Mouse (Mus musculus): ENCODE results near the gene Fbxo21.
A peak's percentile ranks its signal among the peaks of the same experiment; 100 is the strongest.

The Fbxo21 gene

DNA sequence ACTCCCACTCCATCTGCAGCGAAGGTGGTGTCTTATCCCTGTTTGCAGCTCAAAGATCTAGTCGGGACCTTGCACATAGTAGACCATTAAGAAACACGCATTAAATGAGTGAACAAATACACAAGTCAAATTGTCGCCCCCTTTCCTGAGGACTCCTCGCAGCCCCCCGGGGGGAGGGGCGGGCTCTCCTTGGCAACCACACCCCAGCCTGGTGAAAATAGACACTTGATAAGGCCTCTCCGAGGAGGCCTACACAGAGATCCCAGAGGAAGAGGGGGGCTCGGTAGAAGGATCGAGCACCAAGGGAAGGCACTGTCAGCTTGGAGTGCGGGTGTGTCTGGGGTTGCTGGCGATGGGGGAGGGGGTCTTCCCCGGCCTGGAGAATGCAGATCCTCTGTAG is 49.8 kb downstream of the Fbxo21 start:
- peak; percentile 57 for DNase-seq

DNA sequence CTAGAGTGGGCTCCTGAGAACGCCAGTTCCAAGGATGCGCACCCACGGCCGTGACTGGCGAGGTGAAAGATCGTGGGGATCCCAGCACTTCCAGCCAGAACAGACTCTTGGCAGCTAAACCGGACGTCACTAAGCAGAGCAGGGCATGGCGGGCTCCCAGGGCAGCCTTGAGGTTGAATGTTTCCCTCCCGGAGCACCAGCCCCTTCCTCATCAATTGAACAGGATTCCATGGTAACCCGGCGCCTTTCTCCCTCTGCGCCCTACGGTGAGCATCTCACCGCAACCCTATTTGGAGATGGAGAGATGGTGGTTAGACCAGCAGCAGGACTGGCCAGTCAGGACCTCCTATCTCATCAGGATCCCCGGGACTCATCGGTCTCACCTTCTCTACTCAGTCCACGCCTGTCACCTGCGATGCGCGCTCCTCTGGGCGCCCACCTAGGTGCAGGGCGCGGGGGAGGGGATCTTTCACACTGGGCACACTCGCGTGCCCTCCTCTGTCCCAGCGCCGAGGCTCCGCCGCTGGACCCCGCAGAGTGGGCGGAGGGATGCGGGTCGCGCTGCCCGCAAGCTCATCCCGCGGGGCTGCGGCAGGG is 50.7 kb downstream of the Fbxo21 start:
- peak; percentile 74 for DNase-seq

DNA sequence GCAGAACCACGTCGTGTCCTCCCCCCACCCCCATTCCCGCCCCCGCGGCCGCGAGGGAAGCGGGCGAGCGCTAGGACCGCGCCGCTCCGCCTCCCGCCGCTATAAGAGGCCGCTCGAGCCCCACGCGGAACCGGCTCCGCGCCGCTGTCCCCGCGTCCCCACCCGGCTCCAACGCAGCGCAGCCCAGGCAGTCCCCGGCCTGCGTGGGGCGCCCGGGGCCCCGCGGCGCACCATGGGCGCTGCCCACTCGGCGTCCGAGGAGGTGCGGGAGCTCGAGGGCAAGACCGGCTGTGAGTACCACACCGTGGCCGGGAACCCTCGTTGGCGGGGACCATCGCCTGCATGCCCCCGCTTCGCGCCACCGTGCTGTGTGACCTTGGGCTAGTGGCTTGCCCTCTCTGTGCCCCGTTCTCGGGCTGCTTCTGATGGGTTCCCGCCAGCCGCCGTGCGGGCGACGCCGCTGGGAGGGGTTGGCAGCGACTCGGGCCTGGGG is 51.2 kb downstream of the Fbxo21 start, which contains the start of gene Tesc:
Gene Tesc, plus strand, starts transcription at position 46 of the 493 bp plus-strand sequence.
- peak; percentile 74 for DNase-seq

DNA sequence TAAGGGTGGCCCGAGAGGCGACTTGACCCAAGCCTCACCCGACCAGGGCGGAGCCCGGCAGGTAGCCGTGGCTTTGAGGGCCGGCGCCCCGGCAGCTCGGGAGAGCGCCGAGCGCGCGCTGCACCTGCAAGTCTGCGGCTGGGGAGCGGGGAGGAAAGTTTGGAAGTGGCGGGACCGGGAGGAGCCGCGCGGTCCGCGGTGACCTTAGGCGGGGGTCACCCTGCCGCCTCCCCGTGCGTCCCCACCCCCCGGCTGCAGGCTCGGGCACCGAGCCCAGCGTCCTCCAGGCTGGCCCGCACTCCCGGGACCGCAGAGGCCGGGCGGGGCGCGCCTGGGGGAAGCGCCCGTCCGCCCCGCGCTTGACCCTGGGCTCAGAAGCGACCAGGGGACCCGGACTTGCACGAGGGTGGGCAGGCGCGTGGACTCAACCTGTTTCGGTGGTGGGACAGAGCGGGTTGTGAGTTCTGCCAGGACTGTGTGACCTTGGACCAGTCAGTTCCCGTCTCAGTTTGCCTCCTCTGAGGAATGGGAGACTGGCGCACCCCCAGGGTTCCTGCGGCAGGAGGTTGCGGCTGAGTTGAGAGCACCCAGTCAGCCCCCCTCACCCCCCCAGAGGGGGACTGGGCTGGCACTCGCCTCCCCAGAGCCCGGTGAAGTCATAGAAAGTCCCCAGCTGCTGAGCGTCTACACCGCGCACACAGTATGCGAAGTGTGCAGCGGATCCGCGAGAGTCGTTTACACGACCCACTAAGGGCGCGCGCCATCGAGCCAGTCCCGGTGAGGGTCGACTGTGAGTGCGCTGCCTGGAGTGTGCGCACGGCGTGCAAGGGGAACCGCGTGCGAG is 51.9 kb downstream of the Fbxo21 start:
- DNase-seq, result peak; percentile 73

DNA sequence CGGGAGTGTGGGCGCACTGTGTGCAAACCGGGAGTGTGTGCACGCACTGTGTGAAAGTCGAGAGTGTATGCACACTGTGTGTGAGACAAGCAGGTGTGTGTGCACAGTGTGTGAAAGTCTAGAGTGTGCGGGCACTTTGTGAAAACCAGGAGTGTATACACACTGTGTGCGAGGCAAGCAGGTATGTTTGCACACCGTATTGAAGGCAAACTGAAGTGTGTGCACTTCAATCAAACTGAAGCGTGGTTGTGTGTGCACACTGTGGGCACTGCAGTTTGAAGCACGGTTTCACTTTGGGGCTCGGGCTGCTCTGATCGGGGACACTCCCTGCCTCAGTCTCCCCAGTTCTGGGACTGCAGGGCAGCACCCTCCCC is 52.5 kb downstream of the Fbxo21 start:
- DNase-seq, result no peak

DNA sequence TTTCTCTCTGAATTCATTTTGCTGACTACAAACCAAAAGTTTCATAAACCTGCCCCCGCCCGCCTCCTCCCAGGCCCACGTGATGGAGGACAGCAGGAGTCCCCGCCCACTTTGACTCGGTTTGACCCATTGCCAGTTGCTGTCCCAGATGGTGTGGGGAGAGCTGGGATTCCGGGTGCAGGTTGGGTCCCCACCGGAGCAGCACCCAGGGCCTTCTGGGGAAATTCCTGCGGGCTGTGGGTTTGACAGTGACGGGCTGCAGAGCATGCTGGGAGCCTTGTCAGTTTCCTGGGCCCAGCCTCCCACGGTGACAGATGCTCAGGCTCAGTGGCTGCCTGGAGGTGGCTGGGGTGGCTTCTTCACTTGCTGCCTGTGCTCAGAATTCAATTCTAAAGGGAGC is 52.9 kb downstream of the Fbxo21 start:
- peak; percentile 81 for DNase-seq

DNA sequence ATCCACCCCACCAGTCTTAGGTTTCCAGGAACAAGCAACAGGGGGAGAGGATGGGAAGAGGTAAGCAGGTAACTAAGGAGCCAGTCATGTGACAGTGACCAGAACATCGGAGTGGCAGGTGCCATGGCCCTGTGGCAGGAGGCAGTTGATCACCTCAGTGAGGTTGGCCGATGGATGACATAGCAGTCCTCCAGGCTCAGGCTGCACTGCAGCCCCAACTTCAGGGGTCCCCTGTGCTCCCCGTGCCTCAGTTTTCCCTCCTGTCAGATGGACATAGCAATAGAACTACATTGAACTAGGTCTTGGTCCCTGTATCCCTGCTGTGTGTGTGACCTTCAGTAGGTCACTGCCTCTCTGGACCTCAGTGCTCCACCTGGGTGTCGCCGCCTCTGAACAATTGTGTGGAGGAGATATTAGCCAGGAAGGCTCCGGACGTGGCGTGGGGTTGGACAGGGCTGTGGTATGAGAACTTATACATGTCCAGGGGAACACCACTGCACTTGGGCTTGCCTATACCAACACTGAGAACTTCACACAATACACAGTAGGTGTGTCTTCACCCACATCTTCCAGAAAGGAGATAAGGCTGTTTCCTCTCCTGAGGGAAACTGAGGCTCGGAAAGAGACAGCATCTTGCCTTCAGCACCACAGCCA is 53.6 kb downstream of the Fbxo21 start:
- peak; percentile 62 for DNase-seq

DNA sequence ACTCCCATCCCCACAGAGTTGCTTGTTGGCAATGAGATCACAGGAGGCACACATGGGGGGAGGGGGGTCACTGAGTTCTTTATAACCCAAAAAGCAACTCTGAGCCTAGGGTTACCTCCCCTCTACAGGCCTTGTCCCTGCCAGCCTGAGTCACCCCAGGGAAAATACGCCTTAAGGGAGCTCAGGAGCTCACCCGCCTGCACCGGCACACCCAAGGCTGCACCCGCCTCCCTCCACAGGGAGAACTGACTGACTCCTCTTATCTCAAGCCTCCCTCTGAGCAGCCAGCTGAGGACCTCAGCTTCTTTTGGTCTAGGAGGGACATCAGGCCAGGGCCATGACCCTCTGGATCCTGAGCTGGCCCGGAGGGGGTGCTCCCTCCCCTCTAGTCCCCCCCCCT is 54.5 kb downstream of the Fbxo21 start:
- peak; percentile 60 for DNase-seq

DNA sequence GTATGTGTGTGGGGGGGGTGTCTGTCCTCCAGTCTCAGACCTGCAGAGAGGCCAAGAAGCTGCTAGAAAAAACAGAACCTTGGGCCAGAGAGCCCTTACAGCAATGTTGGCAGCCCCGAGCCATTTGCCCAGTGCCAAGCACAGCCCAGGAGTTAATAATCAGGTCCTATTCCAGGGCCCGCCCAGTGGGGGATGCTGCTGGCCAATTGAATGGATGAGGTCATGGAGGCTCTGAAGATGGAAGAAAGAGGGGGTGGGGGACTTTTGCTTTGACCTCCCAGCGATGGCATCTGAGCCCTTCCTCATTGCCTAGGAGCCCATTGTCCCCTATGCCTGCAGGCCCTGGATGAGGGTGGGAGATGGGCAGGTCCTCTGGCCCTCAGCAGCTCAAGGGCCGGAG is 55.0 kb downstream of the Fbxo21 start:
- peak; percentile 78 for DNase-seq

DNA sequence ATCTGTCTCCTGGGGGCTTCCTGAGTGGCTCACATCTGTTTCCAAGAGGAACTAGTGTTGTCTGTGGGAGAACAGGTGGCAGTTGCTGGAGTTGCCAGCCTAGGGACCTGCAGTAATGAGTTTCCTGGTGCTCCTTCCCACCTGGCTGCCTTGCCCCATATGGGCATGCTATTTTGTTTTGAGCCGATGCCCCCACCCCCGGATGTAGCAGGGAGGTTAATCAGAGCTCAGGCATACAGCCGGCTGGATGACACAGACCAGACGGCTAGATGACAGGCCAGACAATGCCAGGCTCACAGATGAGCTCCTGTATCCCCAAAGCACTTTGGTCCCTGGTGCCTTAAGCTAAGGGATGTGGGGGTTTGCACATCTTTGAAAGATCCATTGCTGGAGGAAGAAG is 56.8 kb downstream of the Fbxo21 start:
- peak; percentile 77 for DNase-seq

DNA sequence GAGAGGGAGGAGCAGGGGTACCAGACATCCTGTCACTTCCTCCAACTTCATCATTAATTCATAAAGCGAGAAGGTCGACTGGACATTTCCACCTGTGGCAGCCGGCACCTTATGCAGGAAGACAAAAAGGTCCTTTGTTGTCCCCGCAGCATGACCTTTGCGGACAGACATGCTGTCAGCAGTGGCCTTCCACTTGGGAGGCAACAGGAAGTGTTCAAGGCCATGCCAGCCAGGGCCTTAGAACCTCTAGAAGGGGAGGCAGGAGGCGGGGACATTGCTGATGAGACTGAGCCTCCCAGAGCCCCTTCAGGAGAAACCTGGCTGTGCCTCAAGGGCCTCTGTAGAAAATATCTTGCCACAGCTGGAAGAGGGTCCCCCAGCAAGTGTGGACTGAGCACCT is 57.2 kb downstream of the Fbxo21 start:
- DNase-seq, result no peak

DNA sequence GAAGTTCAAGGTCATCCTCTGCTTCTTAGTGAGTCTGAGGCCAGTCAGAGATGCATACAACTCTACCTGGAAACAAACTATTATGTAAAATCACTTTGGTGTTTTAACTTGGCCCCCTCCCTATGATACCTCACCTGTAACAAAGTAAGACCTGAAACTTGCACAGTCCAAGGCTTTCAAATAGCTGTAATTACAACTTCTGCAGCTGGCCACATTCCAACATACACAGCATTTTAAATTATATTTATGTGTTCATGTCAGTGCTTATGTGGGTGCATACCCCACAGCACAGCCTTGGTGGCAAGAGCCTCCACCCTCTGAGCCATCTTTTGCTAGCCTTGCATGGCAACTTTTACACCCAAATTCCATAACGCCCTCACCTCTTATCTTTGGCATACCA is 58.1 kb downstream of the Fbxo21 start:
- DNase-seq, result no peak

DNA sequence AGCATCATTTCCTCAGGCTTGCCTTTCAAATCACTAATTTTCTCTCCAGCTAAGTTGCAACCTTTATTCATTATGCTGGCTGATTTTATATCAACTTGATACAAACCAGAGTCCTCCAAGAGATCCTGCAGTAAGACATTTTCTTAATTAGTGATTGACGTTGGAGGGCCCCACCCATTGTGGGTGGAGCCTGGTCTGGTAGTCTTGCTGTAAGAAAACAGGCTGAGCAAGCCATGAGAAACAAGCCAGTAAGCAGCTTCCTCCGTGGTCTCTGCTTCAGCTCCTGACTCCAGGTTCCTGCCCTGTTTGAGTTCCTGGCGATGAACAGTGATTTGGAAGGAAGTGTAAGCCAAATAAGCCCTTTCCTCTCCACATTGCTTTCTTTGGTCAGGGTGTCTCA is 59.3 kb downstream of the Fbxo21 start:
- DNase-seq, result no peak

DNA sequence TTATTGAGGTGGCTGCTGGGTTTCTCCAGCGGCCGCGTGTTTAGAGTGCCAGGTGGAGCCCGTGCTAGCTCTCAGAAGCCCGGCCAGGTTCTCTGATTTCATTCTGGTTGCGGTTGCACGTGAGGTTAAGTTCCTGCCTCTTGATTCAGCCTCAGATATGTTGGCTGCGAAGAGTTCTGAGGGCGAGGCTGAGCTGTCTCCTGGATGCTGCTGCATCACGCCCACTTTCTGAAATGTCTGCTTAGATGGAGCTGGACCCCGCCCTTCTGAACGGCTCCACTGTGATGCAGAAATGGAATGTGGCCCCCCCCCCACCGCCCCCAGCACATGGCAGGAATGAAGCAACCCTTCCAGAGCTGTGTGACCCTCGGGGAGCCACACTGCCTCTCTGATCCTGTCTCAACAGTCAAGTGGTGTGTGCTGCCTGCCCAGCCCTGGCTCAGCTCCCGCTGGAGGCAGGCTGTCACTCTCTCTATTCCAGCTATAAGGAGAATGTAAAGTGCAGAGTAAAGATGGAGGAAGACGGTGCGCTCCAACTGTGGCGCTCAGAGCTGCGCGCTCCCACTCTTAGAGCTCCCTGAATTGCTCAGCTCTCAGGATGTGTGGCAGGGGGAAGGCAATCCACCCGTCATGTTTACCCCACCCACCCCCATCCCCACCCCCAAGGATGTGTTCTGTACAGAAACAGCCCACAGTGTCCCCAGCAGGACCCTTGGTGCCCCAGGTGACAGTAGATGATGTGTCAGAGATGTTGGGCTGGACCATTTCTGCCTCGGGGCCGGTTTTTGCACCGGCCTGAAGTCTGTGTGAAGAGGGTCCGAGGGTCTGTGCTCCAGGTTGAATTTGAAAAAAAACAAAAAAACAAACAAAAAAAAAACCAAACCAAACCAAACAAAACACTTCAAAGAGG is 60.6 kb downstream of the Fbxo21 start:
- peak; percentile 66 for DNase-seq

DNA sequence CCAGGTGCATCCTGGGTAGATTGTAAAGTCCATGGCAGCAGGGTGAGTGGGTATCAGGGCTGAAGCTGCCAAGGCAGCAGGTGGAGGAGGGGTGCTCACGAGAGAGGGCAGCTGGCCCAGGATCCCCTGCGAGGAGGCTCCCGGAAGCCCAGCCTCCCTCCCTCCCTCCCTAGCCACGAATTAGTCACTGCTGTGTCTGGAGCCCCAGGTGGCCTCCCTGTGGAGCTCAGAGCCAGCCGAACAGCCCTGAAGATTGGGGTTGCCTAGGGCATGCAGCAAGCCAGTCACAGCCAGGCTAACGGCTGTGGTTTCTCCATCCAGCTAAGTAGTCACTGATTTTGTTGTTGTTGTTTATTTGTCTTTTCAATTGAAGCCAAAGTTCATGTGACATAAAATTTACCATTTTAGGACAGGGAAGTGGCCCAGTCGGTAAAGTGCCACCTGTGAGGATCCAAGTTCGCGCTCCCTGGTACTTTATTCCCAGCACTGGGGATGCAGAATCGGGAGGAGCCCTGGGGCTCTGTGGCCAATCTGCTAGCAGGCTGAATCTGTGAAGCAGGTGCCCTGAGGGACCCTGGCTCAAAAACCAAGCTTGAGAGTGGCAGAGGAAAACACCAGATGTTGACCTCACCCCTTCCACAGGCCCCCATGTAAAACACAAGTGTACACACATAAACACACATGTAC is 61.4 kb downstream of the Fbxo21 start:
- peak; percentile 83 for DNase-seq

DNA sequence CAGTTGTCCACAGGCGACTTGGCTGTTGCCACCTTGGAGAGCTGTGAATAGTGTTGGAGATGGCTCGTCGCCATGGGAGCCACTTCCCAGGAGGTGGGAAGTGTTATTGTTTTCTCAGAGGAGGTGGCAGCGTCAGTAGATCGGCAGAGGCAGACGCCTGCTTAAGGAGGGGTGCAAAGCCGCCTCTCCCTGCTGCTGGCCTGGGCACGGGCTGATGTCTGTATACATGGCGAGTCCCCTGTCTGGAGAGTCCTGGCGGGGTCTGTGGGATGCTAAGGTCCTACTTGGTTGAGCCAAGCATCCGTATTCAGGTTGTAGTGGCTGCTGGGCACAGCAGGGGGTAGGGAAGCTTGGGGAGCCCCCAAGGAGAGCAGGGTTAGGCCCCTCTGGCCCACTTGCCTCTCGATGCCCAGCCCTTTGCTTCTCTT is 62.7 kb downstream of the Fbxo21 start:
- DNase-seq, result peak; percentile 75

DNA sequence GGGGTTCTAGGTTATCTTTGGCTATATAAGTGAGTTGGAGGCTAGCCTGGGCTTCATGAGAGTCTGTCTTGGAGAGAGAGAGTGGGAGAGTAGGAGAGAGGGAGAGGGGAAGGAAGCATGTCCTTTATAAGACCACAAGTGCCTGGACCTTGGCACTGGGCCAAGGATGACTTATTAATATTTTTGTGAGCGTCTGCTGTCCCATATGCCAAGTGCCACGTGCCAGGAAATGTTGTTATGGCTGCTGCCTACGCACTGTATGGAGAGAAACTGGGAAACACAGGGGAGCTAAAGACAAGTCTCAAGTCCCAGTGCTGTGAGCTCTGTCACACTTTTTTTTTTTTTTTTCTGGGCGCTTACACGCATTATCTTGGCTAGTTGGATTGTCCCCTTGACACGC is 66.1 kb downstream of the Fbxo21 start:
- DNase-seq, result peak; percentile 95

DNA sequence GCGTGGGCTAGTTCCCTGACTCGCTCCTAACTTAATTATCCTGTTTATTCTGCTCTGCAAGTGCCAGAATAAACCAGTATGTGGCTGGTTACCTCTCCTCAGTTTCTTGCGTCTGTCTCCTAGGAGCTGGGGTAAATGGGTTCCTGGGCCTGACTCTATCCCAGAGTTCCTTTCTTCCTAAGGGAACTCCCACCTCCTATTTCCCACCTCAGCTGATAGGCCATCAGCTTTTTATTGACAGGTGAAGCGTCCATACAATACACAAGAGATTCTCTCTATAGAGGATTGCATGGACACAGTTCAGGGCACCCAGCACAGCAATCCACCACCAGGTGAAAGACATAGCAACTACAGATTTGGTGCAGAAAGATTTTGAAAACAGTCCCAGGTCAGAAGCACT is 67.2 kb downstream of the Fbxo21 start:
- no peak for DNase-seq

DNA sequence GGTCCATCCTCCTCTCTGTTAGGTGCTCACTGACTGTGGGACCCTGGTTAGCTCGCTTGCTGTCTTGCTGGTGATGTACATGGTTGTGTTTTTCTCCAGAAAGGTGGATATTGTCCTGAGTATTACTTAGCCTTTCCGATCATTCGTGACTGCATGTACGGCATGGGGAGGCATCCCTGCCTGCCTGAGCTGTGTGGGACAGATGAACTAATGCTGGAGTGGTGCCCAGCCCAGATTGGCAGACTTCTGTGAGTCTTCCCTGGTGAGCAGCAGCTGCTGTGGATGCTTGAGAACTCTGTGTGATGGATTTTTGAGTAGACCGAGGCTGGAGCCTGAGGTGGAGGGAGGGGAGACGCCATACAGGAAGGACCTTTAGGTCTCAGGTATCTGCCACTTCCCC is 68.4 kb downstream of the Fbxo21 start:
- DNase-seq, result peak; percentile 90

DNA sequence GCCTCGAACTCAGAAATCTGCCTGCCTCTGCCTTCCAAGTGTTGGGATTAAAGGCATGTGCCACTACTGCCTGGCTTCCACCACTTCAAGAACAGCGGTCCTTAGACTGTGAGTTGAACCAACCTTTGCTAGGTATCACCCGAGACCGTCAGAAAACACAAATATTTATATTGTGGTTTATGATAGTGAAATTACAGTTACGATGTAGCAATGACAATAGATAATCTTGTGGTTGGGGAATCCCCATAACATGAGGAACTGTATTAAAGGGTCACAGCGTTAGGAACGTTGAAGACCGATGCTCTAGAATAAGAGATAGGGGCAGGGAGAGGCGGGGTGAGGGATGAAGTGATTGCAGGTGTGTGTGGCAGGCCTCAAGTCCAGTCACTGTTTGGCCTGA is 68.9 kb downstream of the Fbxo21 start:
- no peak for DNase-seq

DNA sequence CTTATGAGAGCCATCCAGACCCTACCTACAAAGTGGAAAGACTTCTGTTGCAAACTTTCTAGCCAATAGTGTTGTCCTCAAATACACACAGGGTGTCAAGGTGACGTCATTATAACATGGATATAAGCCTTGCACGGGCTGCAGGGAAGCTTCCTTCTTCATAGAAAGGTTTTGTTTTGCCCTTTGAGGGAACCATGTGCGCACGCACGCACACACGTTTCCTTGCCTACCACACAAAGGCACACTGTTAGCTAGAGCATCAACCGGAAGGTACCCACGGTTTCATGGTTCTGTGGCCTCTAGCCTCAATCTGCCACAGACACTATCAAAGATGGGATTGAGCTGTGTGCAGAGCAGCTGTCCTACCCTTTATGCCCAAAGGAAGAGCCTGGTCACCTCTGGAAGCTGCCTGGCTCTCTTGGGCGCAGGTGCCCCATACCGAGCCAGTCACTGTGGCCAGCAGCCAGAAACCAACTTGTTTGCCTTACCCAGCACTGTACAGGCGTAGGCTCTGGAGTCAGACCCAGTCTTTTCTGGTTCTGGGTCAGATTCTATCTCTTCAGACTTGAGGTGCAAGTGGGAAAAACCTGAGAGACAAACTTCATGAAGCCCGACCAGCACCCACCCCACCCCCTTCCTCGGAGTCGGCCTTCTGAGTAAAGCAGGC is 70.7 kb downstream of the Fbxo21 start:
- no peak for DNase-seq

DNA sequence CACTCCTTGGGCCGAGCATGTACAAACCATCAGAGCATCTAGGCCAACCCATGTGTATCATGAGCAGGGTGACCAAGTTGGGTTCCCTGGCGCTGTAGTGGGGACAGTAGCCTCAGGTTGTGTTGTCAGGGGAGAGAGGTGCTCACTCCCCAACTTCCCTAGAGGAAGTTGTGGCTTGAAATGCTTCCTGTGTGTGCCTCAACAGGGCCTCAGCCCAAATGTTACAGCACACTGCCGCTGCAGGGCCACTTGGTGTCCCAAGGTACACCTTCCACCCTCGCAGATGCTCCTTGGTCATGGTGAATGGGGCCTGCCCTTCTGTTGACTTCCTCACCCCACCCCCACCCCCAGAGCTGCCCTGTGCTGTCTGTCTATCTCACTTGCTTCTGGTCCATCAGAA is 71.9 kb downstream of the Fbxo21 start:
- DNase-seq, result no peak
